Mouse (Mus musculus) kidney, adult 2 months (tissue): ENCODE measurements around the gene Vasn.

Experiments
- CTCF ChIP-seq: fragments of 200-500 bp; conservative IDR thresholded peaks from 2 replicates; pipeline ENCODE4 v1.5.1; 2011; ENCODE audit warnings: low read depth, mild to moderate bottlenecking, control low read depth, low read length, moderate library complexity, mixed read lengths; ENCODE audit not compliant: insufficient read depth, insufficient read length
- POLR2A ChIP-seq: fragments of 200-500 bp; IDR thresholded peaks from one replicate; pipeline ENCODE4 v1.6.1; 2011; ENCODE audit warnings: low read depth, low read length, control low read depth

DNA sequence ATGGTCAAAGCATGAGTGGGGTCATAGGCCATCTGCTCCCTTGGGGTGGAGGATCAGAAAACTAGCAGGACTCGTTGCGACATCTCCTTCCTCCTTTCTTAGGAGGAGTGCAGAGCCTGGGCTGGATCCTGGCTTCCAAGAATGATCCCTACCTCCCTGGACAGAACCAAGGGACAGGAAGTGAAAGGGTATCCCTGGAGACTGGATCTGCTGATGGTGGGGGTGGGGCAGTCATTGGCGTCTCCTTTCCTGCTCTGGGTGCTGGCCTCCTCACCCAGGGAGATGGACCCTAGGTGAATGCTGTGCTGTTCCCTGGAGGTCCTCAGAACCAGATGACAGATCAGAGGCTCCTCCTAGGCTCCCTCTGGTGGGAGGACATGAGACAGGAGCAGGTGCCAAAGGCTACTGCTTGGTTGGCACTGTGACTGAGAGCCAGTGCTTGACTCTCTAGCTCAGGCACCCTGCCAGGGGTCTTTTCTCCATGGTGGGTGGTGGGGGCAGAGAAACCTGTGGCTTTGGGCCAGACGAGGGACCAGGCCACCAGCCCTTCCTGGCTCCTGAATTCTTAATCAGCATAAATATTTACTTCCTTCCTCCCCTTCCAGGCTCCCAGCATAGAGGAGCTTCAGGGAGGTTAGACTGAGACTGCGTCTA lies 33.2 kb upstream of the Vasn start:
- TF ChIP-seq CTCF (peak; percentile 58), POLR2A (no peak)
